Mouse (Mus musculus) kidney, postnatal 0 days (tissue): ENCODE measurements around the gene Slc32a1. TPM values are rescaled to one million over a fixed set of nuclear protein-coding genes. Genes with fewer than 3 reads are reported as not detected.

Experiments used
- ATAC-seq: fragments of 200-750 bp; cut with Nextera tagmentation; replicated peaks from 2 replicates; pipeline ENCODE4 v1.8.0; 2017; ENCODE audit warnings: low read depth, moderate number of reproducible peaks, moderate TSS enrichment, moderate library complexity; ENCODE audit not compliant: low FRiP score
- DNase-seq: peaks from one replicate; pipeline ENCODE4 v3.0.0-alpha.2; 2016; ENCODE audit warnings: low spot score
- H3K27ac ChIP-seq: fragments of 300-500 bp; sonication (generic); 2 replicates; pipeline ENCODE4 v1.5.1; 2014; ENCODE audit warnings: mild to moderate bottlenecking
- H3K27me3 ChIP-seq: fragments of 300-500 bp; sonication (generic); 2 replicates; pipeline ENCODE4 v1.6.1; 2014; ENCODE audit warnings: low read length, mixed read lengths; ENCODE audit not compliant: insufficient read depth
- H3K36me3 ChIP-seq: fragments of 300-500 bp; sonication (generic); 2 replicates; pipeline ENCODE4 v1.6.1; 2014; ENCODE audit warnings: low read length, mixed read lengths; ENCODE audit not compliant: insufficient read depth
- H3K4me1 ChIP-seq: fragments of 300-500 bp; sonication (generic); replicated peaks from 2 replicates; pipeline ENCODE4 v1.6.1; 2014; ENCODE audit warnings: antibody characterized with exemption, low read length, mixed read lengths; ENCODE audit not compliant: insufficient read depth
- H3K4me2 ChIP-seq: fragments of 300-500 bp; sonication (generic); 2 replicates; pipeline ENCODE4 v1.6.1; 2014; ENCODE audit warnings: mild to moderate bottlenecking, low read length, moderate library complexity, mixed read lengths
- H3K4me3 ChIP-seq: fragments of 300-500 bp; sonication (generic); replicated peaks from 2 replicates; pipeline ENCODE4 v1.5.1; 2014; ENCODE audit warnings: low read depth, low read length
- H3K9ac ChIP-seq: fragments of 300-500 bp; sonication (generic); 2 replicates; pipeline ENCODE4 v1.6.1; 2014; ENCODE audit warnings: low read depth, low read length
- H3K9me3 ChIP-seq: fragments of 300-500 bp; sonication (generic); replicated peaks from 2 replicates; pipeline ENCODE4 v1.6.1; 2016; ENCODE audit warnings: low read length, inconsistent platforms, mixed read lengths
- CTCF ChIP-seq: IDR thresholded peaks from 2 replicates; pipeline ENCODE4 v1.5.1; 2016; ENCODE audit warnings: antibody characterized with exemption, low read depth, mild to moderate bottlenecking, moderate library complexity
- WGBS: fragments of 180-500 bp; shearing (Covaris S2); extraction: QIAGEN DNeasy Blood & Tissue Kit; methylation state at CpG from one replicate; pipeline ENCODE4 v1.1.7; 2014; 5-methylcytosine and 5-hydroxymethylcytosine counted together
- polyA plus RNA-seq: library from polyadenylated mRNA; unstranded; fragments of >200 nt; fragmentation: Nextera tagmentation; extraction: Ambion mirVana; gene quantifications from 2 replicates; pipeline ENCODE4 v1.2.1, GENCODE M21; 2015

Gene Slc32a1
- polyA plus RNA-seq, 1 experiment from 2014 or later: not detected

DNA sequence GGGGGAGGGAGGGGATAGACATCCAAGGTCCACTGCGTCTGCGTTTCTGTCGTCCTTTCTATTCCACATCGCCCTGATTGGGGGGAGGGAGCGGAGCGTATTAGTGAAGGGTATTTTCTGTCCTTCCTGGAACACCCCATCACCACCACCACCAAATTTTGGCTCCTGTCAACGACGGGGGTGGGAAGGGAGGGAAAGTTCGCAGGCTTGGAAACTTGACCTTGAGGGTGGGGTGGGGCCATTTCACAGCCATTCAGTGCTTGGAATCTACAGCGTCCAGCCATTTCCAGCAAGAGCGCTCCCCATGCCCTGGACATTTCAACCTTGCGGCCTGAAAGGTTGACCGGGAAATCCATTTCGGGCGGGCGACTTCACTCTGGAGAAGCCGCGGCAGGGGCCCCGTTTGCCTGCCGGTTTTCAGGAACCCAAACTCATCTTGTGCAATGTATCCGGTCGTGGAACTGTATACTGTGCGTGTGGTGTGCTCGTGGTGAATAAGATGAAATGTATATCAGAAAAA lies 4.7 kb downstream of the Slc32a1 start:
- under 1% methylated on average over 24 of the region's 24 CpGs for WGBS
- no peak for ATAC-seq
- H3K4me2 ChIP-seq: peak overlapping the region; percentile 23; the same call in 1 of the 2 replicates
- no peak overlapping the region for H3K4me3 ChIP-seq
- no peaks in the 10 kb centered on the region for H3K9me3 ChIP-seq
- no peak overlapping the region for H3K9ac ChIP-seq
- H3K4me1 ChIP-seq: peaks cover 11% of the 10 kb centered on the region; the same call in 1 of the 2 replicates
- peaks cover 75% of the 10 kb centered on the region for H3K27me3 ChIP-seq
- H3K36me3 ChIP-seq: no peaks in the 10 kb centered on the region
- no peak overlapping the region for H3K27ac ChIP-seq
- TF ChIP-seq CTCF: no peak
- no peak for DNase-seq

DNA sequence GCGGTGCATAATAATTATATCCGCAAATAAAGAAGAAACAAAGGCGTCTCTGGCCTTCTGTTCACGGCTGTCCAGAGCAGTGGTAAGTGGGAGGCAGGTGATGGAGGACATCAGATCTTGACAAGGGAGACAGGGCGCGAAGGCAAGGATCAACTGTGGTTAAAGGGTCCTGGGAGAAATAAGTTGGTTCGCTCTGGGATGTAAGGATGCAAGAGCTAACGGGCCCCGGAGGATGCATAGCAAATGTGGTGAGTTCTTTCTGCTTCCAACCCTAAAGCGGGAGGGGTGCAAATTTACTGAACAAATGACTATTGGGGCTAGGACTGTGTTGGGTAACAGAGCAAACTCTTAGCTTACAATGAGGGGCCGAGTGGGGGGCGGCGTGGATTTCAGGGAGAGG lies 5.1 kb downstream of the Slc32a1 start:
- Histone ChIP-seq H3K27me3 (peaks cover 70% of the 10 kb centered on the region), H3K4me2 (no peak overlapping the region), H3K27ac (no peak overlapping the region), H3K4me3 (no peak overlapping the region), H3K9me3 (no peaks in the 10 kb centered on the region), H3K4me1 (peaks cover 7% of the 10 kb centered on the region; the same call in 1 of the 2 replicates), H3K9ac (no peak overlapping the region), H3K36me3 (no peaks in the 10 kb centered on the region)
- WGBS: 4% methylated on average over 13 of the region's 13 CpGs
- ATAC-seq: no peak
- no peak for TF ChIP-seq CTCF
- DNase-seq: no peak

DNA sequence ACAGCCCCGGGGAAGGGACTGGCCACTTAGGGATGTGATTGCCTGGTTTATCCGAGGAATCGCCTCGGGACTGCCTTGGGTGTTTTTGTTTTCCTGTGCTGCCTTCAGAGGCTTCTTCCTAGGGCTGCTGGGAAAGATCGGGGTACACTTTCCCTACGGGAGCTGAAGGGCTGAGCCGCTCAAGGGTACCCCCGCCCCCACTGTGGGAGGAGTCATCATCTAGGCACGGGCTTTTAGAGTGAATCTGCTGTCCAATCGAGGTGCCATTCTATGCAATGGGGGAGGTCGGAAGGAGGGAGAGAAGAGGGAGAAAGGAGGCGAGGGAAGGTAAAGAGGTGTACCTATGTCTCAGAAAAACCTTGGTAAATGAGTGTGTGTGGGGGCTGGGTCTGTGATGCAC lies 5.7 kb downstream of the Slc32a1 start:
- Histone ChIP-seq H3K4me3 (no peak overlapping the region; the same call in 1 of the 2 replicates), H3K27ac (no peak overlapping the region), H3K9ac (no peak overlapping the region), H3K4me2 (no peak overlapping the region), H3K9me3 (no peaks in the 10 kb centered on the region), H3K4me1 (peaks cover 3% of the 10 kb centered on the region; the same call in 1 of the 2 replicates), H3K27me3 (peaks cover 66% of the 10 kb centered on the region), H3K36me3 (no peaks in the 10 kb centered on the region)
- no peak for TF ChIP-seq CTCF
- ATAC-seq (no peak), DNase-seq (no peak)
- WGBS: under 1% methylated on average over 12 of the region's 12 CpGs

DNA sequence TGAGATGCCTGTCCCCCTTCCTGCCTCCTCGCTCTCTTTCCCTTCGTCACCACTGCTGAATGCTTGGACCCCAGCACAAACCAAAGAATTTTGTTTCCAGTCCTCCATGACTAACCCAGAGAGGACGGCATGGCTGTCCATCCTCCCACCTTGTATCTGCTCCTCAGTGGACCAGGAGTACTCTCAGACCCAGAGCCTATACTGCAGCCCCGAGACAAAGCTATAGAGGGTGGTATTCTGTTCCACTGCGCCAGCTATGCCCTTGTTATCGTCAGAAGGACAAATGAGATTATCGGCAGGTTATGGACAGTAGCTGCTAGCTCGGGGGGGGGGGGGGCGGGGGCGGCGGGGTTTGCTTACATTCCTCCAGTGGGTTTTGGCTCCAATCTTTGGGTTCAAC lies 6.2 kb downstream of the Slc32a1 start:
- Histone ChIP-seq H3K9me3 (no peaks in the 10 kb centered on the region), H3K36me3 (no peaks in the 10 kb centered on the region), H3K27me3 (peaks cover 61% of the 10 kb centered on the region), H3K27ac (no peak overlapping the region), H3K4me3 (no peak overlapping the region), H3K4me1 (peaks cover 3% of the 10 kb centered on the region; the same call in 1 of the 2 replicates), H3K9ac (no peak overlapping the region), H3K4me2 (no peak overlapping the region)
- ATAC-seq (no peak), DNase-seq (no peak)
- 14% methylated on average over 11 of the region's 11 CpGs for WGBS
- no peak for TF ChIP-seq CTCF

DNA sequence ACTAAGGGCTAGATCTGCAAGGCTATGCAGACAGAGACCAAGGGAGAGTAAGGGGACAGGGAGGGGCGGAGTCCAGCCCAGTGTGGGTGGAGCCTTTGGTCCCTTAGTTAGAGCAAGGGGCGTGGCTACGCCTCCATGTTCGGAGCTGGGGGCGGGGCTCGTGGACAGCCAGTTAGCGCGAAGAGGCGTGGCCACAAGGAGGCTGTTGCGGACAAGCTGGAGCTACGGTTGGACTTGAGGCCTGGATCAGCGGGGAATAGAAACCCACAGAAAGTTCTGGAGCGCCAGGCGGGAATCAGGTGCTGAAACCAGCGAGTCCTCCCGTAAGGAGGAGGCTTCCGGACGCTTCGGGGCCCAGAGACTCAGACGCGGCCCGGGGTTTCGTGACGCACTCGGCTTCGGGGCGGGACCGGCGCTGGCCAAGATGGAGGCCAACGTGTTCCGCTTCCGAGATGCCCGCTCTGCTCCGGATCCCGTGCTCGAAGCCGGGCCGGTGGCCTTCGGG lies 14.2 kb downstream of the Slc32a1 start, which contains the start of gene Actr5:
Actr5 (plus strand) TSS at position 171 of the 505 bp plus-strand sequence.
- Histone ChIP-seq H3K4me3 (peak within 1 kb of the TSS; percentile 98), H3K4me1 (peaks cover 10% of the 10 kb centered on the region), H3K4me2 (peak within 1 kb of the TSS; percentile 96), H3K27me3 (no peaks in the 10 kb centered on the region), H3K36me3 (peaks cover 18% of the 10 kb centered on the region; the same call in 1 of the 2 replicates), H3K27ac (peak within 1 kb of the TSS; percentile 93), H3K9ac (peak within 1 kb of the TSS; percentile 88), H3K9me3 (no peaks in the 10 kb centered on the region)
- peak; percentile 95 for ATAC-seq
- DNase-seq: peak; percentile 100
- under 1% methylated on average over 35 of the region's 39 CpGs for WGBS
- TF ChIP-seq CTCF: peak; percentile 35; the same call in 1 of the 2 replicates

- peak overlapping the region; percentile 98 for H3K4me3 ChIP-seq
- under 1% methylated on average over 39 of the region's 44 CpGs for WGBS
- ATAC-seq (peak; percentile 67), DNase-seq (no peak)
- peak overlapping the region; percentile 93 for H3K27ac ChIP-seq
- no peaks in the 10 kb centered on the region for H3K9me3 ChIP-seq
- peak overlapping the region; percentile 88 for H3K9ac ChIP-seq
- H3K4me2 ChIP-seq: peak overlapping the region; percentile 96
- no peak for TF ChIP-seq CTCF
- peaks cover 21% of the 10 kb centered on the region; the same call in 1 of the 2 replicates for H3K36me3 ChIP-seq
- H3K27me3 ChIP-seq: no peaks in the 10 kb centered on the region
- peaks cover 10% of the 10 kb centered on the region for H3K4me1 ChIP-seq
Measured at GRCm38 (mm10) chr2:158625231-158625630, 14.7 kb downstream of the Slc32a1 start.
